19 mouse cellular contexts compared by ENCODE assay signal in the genomic region with DNA sequence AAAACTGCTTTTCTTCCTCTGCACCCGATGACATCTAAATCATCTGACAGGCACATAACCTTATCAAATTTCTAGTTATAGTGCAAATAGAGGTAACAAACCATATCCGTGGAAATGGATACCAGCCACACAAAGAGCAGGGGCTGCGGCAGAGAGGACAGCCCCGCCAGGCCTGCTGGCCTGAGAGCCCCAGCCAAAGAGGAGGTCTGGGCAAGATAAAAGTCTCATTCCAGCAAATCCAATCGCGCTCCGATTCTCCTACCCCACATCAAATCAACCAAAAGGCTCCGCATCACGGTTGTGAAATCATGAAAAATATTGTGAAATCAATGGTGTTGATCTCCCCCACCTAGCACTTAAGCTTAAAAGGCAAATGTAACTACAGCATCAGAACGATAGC.
DNase-seq lines count a peak whose midpoint lies in the region; ATAC-seq and TF ChIP-seq lines count a peak whose summit lies in the region.
"Had no signal": no experiment of that assay in that cellular context is flagged by ENCODE, and none has a peak within 500 bp of the region (broad histone marks: within the 10 kb centered on the region; RNA-seq: fewer than 3 reads in every experiment).

No protein-coding gene starts in this region.

- intact Hi-C loops in heart, postnatal 14 days (cut with DNase I), result no loop called here

- H3K79me2 ChIP-seq in liver, adult 2 months (ENCODE audit: control insufficient read depth, insufficient read depth, low read length), result no peaks in the 10 kb centered on the region

- no peaks in the 10 kb centered on the region for H3K9me3 ChIP-seq in heart, embryonic 13.5 days
- no peaks in the 10 kb centered on the region for H3K9me3 ChIP-seq in liver, embryonic 11.5 days (ENCODE audit: control insufficient read depth, low read length)
- no peaks in the 10 kb centered on the region for H3K9me3 ChIP-seq in embryonic facial prominence, embryonic 11.5 days (replicated peaks; ENCODE audit: control insufficient read depth, low read length)
- H3K9me3 ChIP-seq: hindbrain, embryonic 10.5 days; limb, embryonic 15.5 days had no signal

- 0 out of 2 replicates have a peak overlapping the region, but pooled peaks have one; percentile 10 for H3K4me3 ChIP-seq in heart, embryonic 13.5 days
- H3K4me3 ChIP-seq in liver, adult 2 months (ENCODE audit: insufficient read depth, low read depth, low read length), result no peak overlapping the region
- no peak overlapping the region for H3K4me3 ChIP-seq in liver, embryonic 11.5 days (ENCODE audit: low read depth, low read length)
- H3K4me3 ChIP-seq in embryonic facial prominence, embryonic 11.5 days (ENCODE audit: low read depth, low read length), result no peak overlapping the region
- H3K4me3 ChIP-seq: hindbrain, embryonic 10.5 days; limb, embryonic 15.5 days had no signal

- peaks cover 14% of the 10 kb centered on the region for H3K4me1 ChIP-seq in heart, embryonic 13.5 days
- H3K4me1 ChIP-seq in liver, adult 2 months (ENCODE audit: control insufficient read depth, insufficient read depth, low read length), result no peaks in the 10 kb centered on the region
- no peaks in the 10 kb centered on the region for H3K4me1 ChIP-seq in liver, embryonic 11.5 days (replicated peaks; ENCODE audit: control insufficient read depth, insufficient read depth, low read length)
- H3K4me1 ChIP-seq in embryonic facial prominence, embryonic 11.5 days (ENCODE audit: control insufficient read depth, insufficient read depth, low read length), result no peaks in the 10 kb centered on the region; the same call in 1 of the 2 replicates
- H3K4me1 ChIP-seq: limb, embryonic 15.5 days had no signal

- no peaks in the 10 kb centered on the region for H3K27me3 ChIP-seq in heart, embryonic 13.5 days (replicated peaks)
- H3K27me3 ChIP-seq in liver, adult 2 months (ENCODE audit: control insufficient read depth, insufficient read depth, low read length), result no peaks in the 10 kb centered on the region
- H3K27me3 ChIP-seq in liver, embryonic 11.5 days (replicated peaks; ENCODE audit: control insufficient read depth, insufficient read depth, low read length), result no peaks in the 10 kb centered on the region
- H3K27me3 ChIP-seq in embryonic facial prominence, embryonic 11.5 days (ENCODE audit: control insufficient read depth, insufficient read depth, low read length), result no peaks in the 10 kb centered on the region
- H3K27me3 ChIP-seq: limb, embryonic 15.5 days; Patski had no signal

- no peak for ATAC-seq in heart, embryonic 13.5 days (ENCODE audit: extremely low read depth, insufficient number of reproducible peaks, low FRiP score, low TSS enrichment)
- ATAC-seq in liver, embryonic 11.5 days (replicated peaks; ENCODE audit: low FRiP score), result no peak
- no peak for ATAC-seq in embryonic facial prominence, embryonic 11.5 days (replicated peaks; ENCODE audit: insufficient number of reproducible peaks, low FRiP score, low TSS enrichment, low read depth)
- ATAC-seq: forebrain, embryonic 14.5 days; inflammation-experienced regulatory T-cells, adult 6 months; Patski had no signal

- no peak for TF ChIP-seq POLR2A in liver, adult 2 months (IDR thresholded peaks at IDR 0.05; ENCODE audit: extremely low read depth, insufficient read depth, low read length)

- DNase-seq in heart, postnatal 14 days, result no peak
- peak; percentile 14 for DNase-seq in liver, adult 2 months (ENCODE audit: extremely low read depth, low read depth, low spot score)
- DNase-seq in liver, embryonic 11.5 days (ENCODE audit: low spot score), result no peak
- DNase-seq in embryonic facial prominence, embryonic 11.5 days (ENCODE audit: low spot score), result peak; percentile 10
- DNase-seq in lung, postnatal 10 days, result peak; percentile 8
- no peak for DNase-seq in adrenal gland, adult 18-20 months (ENCODE audit: low spot score in 2 of 2)
- DNase-seq: adrenal gland, postnatal 36 days; cerebellum, adult 2 months; gastrocnemius, postnatal 25 days; kidney, adult 8-10 months; kidney, postnatal 25 days; layer of hippocampus, adult 9-11 months had no signal

- 0 out of 2 replicates have a peak overlapping the region, but pooled peaks have one; percentile 37 for H3K27ac ChIP-seq in heart, embryonic 13.5 days (replicated peaks)
- H3K27ac ChIP-seq in liver, adult 2 months (replicated peaks; ENCODE audit: insufficient read depth, low read depth, low read length), result no peak overlapping the region
- H3K27ac ChIP-seq in liver, embryonic 11.5 days (ENCODE audit: low read depth, low read length), result no peak overlapping the region
- no peak overlapping the region for H3K27ac ChIP-seq in embryonic facial prominence, embryonic 11.5 days (replicated peaks; ENCODE audit: low read depth, low read length)
- H3K27ac ChIP-seq: hindbrain, embryonic 10.5 days; limb, embryonic 15.5 days had no signal

- WGBS in heart, embryonic 13.5 days, result 32% methylated on average over 10 of the region's 10 CpGs
- 74% methylated on average over 10 of the region's 10 CpGs for WGBS in liver, adult 2 months
- 78% methylated on average over 10 of the region's 10 CpGs for WGBS in liver, embryonic 11.5 days
- WGBS in embryonic facial prominence, embryonic 11.5 days, result 57% methylated on average over 10 of the region's 10 CpGs

- no peak for TF ChIP-seq CTCF in liver, adult 2 months (IDR thresholded peaks at IDR 0.05; ENCODE audit: low read depth, low read length)

- H3K9ac ChIP-seq in heart, embryonic 13.5 days, result peak overlapping the region; percentile 1; the same call in 1 of the 2 replicates
- H3K9ac ChIP-seq in liver, adult 2 months (ENCODE audit: low read depth, low read length), result no peak overlapping the region
- no peak overlapping the region for H3K9ac ChIP-seq in liver, embryonic 11.5 days (ENCODE audit: low read depth, low read length)
- H3K9ac ChIP-seq in embryonic facial prominence, embryonic 11.5 days (replicated peaks; ENCODE audit: low read length), result no peak overlapping the region
- H3K9ac ChIP-seq: limb, embryonic 15.5 days had no signal

- no peaks in the 10 kb centered on the region for H3K36me3 ChIP-seq in heart, embryonic 13.5 days
- no peaks in the 10 kb centered on the region for H3K36me3 ChIP-seq in liver, adult 2 months (ENCODE audit: control insufficient read depth, insufficient read depth, low read length)
- H3K36me3 ChIP-seq in liver, embryonic 11.5 days (ENCODE audit: control insufficient read depth, insufficient read depth, low read length), result no peaks in the 10 kb centered on the region
- H3K36me3 ChIP-seq in embryonic facial prominence, embryonic 11.5 days (replicated peaks; ENCODE audit: control insufficient read depth, insufficient read depth, low read depth, low read length), result no peaks in the 10 kb centered on the region
- H3K36me3 ChIP-seq: hindbrain, embryonic 10.5 days; limb, embryonic 15.5 days had no signal

- peak overlapping the region; percentile 56 for H3K4me2 ChIP-seq in heart, embryonic 13.5 days
- H3K4me2 ChIP-seq in liver, embryonic 11.5 days, result no peak overlapping the region
- H3K4me2 ChIP-seq in embryonic facial prominence, embryonic 11.5 days (ENCODE audit: low read depth, low read length), result no peak overlapping the region
- H3K4me2 ChIP-seq: limb, embryonic 15.5 days; midbrain, embryonic 11.5 days had no signal

Comparison
In these comparisons a context has a peak if more than half of its experiments do, and no peak if none do; other contexts are left out.
1. DNase-seq: peak in liver, adult 2 months (single experiment), embryonic facial prominence, embryonic 11.5 days (single experiment) and lung, postnatal 10 days (single experiment); none in heart, postnatal 14 days (0 of 2), liver, embryonic 11.5 days (single experiment) and adrenal gland, adult 18-20 months (0 of 2).